Mouse (Mus musculus): ENCODE results near the gene Tecpr2. TPM values are rescaled to one million over a fixed set of nuclear protein-coding genes. Genes with fewer than 3 reads are reported as not detected.
A peak's percentile ranks its signal among the peaks of the same experiment; 100 is the strongest.

The Tecpr2 gene
- 4.0 and 4.3 TPM in 2 replicates for polyA plus RNA-seq (2012; ENCODE audit: insufficient read depth, low replicate concordance)

DNA sequence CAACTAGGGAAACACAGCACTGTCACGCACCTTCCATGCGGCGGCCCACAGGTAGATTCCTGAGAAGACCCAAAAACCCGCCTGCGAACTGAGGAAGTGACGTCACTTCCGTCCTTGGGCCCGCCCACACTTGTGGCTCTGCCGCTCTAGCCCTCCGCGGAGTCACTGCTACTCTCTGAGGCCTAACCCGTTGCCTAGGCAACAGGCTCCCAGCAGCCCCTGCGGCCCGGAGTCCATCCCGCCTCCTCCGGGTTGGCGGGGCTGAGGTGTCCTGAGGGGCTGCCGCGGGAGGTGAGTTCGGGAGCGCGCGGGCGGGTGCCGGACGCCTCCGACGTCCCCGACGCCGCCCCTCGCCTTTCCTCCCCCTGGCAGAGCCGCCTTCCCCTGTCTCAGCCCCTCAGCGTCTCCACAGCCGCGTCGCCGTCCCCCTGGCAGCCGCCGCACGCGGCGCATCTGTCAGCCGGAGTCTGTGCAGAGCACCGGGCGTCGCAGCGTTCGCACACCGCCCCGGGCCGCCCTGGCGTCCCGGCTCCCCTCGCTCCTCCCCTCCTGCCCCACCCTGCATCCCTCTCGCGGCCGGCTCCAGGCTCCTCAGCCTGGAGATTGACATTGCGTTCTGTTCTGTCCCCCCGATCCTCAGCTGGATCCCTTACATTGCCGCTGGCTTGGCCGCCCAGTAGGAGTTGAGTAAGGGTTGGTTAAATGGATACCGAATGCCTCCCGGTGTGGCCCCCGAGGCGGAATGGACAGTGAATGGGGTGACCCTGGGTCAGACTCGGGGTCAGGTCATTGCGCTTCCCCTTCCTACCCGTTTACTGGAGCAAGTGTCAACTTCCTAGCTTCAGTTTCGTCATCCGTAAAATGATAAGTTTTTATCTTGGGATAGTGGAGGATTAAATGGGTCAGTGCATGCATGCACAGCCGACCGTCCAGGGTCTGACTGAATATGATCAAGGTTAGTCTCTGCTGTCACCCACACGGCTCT lies at the start of gene Tecpr2, which contains the start of gene Cinp:
Tecpr2 (plus strand) TSS at position 229 of the 985 bp plus-strand sequence.
Cinp (minus strand) TSS at position 110 of the 985 bp plus-strand sequence.
- Histone ChIP-seq H3K36me3 (replicated peaks; ENCODE audit: low read length) (peaks cover 55% of the 10 kb centered on the region), H3K4me1 (peaks cover 81% of the 10 kb centered on the region), H3K9me3 (no peaks in the 10 kb centered on the region), H3K4me3 (replicated peaks) (peak within 1 kb of the TSS; percentile 100), H3K27me3 (replicated peaks) (no peaks in the 10 kb centered on the region)
- TF ChIP-seq GATA1 (IDR thresholded peaks at IDR 0.05; ENCODE audit: borderline replicate concordance, low read length): no peak
- TF ChIP-seq FLI1 (IDR thresholded peaks at IDR 0.05; ENCODE audit: low read length): peak; percentile 60; the same call in 1 of the 2 replicates

DNA sequence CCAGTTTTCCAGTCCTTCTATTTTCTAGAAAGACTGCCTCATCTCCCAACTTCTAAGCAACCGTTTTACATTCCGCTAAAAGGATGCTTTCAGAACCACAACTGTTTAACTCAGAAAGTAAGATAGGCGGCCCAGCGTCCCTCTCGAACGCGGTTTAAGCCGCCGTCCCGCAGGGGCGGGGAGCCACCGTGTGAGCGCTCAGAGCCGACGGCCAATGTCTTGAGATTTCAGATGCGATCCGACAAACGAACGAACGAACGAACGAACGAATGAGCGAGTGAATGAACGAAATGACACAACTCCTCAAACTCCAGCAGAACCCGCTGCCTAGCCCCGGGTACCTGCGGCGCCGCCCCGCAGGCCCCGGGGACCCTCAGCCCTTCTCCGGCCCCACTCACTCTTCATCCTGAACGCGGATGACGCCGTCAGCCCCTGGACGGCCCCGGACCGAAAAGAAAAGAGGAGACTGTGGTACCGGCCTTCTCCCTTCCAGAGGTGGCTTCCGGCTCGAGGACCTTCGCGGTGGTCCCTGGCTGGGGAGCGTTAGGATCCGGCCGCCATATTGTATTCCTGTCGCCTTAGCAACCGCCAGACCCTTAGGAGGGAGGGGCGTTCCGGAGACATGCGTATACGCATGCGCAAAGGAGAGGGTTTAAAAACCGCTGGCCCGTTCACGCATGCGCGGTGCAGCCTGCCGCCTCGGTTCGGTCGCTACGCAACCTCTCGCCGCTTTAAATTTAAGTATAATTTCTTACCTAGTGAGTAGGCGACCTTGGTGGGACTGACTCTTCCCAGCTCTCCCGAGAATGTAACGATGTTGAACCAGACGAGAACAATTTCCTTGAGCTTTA lies 48.5 kb upstream of the Tecpr2 start, which contains the start of gene Mok:
Mok (minus strand) TSS at position 592 of the 851 bp plus-strand sequence.
- Histone ChIP-seq H3K27me3 (replicated peaks) (peaks cover 5% of the 10 kb centered on the region), H3K4me1 (peaks cover 65% of the 10 kb centered on the region), H3K9me3 (no peaks in the 10 kb centered on the region), H3K36me3 (replicated peaks; ENCODE audit: low read length) (no peaks in the 10 kb centered on the region), H3K4me3 (replicated peaks) (peak within 1 kb of the TSS; percentile 95)
- TF ChIP-seq GATA1 (IDR thresholded peaks at IDR 0.05; ENCODE audit: borderline replicate concordance, low read length) (no peak), FLI1 (IDR thresholded peaks at IDR 0.05; ENCODE audit: low read length) (no peak)

DNA sequence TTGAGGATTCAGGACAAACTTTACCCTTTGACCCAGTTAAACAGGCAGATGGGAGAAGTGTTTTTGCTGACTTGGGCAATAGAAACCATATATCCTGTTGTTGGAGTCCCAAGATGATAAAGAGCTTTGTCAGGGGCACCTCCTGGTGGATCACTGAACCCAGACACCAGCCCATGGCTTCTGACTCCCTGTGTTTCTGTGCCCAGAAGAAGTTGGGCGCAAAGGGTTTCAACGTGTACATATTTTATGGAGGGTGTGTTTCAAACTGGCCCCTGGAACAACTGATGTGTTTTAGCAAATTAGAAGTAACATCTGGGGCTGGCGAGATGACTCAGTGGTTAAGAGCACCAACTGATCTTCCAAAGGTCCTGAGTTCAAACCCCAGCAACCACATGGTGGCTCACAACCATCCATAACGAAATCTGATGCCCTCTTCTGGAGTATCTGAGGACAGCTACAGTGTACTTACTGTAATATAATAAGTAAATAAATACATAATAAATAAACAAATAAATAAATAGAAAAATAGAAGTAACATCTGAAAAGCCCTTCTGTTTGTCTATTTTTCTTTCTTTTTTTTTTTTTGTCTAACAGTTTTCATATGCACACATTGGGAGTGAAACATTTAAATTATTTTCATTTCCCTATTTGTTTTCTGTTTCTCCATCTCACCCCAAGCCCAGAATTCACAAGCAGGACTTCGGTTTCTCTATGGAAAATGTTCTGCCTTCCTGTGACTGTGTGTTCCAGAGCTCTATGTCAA lies 47.2 kb upstream of the Tecpr2 start:
- TF ChIP-seq FLI1 (IDR thresholded peaks at IDR 0.05; ENCODE audit: low read length): no peak
- no peak for TF ChIP-seq GATA1 (IDR thresholded peaks at IDR 0.05; ENCODE audit: borderline replicate concordance, low read length)
- peaks cover 5% of the 10 kb centered on the region for H3K27me3 ChIP-seq (replicated peaks)
- H3K4me1 ChIP-seq: peaks cover 66% of the 10 kb centered on the region
- no peaks in the 10 kb centered on the region for H3K36me3 ChIP-seq (replicated peaks; ENCODE audit: low read length)
- peak overlapping the region; percentile 95 for H3K4me3 ChIP-seq (replicated peaks)
- H3K9me3 ChIP-seq: no peaks in the 10 kb centered on the region

DNA sequence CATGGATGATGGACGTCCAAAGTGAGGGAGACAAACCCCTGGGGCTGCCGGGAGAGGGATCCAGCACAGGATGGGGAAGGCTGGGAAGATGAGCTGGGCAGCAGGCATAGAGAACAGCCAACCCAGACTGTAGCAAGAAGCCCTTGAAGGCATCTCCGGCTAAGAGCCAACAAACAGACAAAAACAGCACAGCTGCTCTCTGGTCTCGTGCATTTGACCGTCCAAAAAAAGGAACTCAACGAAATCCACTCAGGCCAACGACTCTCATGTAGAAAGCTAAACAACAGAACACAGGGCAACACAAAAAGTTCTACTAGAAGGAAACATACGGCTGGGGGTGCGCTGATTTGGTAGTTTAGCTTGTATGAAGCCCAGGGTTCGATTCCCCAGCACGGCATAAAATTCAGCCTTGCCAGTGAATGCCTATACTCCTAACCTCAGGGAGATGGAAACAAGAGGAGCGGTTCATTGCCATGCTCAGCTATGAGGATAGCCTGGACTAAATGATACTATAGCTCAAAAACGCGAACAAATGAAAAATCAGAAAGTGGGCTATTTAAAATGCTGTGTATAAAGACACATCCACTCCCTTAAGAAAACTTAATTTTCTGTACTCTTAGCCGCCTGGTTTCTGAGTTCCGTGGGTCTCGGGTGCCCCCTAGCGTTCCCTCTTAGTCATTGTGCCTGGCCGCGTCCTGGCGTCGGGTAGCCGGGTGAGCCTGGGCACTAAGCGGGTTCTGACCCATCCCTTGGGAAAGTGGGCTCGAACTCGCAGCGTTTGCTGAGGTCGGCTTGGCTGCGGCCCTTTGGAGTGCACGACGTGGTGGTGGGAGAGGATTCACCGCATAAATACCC lies 45.6 kb upstream of the Tecpr2 start:
- H3K4me1 ChIP-seq: peaks cover 59% of the 10 kb centered on the region
- H3K9me3 ChIP-seq: no peaks in the 10 kb centered on the region
- peak overlapping the region; percentile 96 for H3K4me3 ChIP-seq (replicated peaks)
- no peak for TF ChIP-seq GATA1 (IDR thresholded peaks at IDR 0.05; ENCODE audit: borderline replicate concordance, low read length)
- TF ChIP-seq FLI1 (IDR thresholded peaks at IDR 0.05; ENCODE audit: low read length): no peak
- H3K27me3 ChIP-seq (replicated peaks): peaks cover 5% of the 10 kb centered on the region
- no peaks in the 10 kb centered on the region for H3K36me3 ChIP-seq (replicated peaks; ENCODE audit: low read length)

DNA sequence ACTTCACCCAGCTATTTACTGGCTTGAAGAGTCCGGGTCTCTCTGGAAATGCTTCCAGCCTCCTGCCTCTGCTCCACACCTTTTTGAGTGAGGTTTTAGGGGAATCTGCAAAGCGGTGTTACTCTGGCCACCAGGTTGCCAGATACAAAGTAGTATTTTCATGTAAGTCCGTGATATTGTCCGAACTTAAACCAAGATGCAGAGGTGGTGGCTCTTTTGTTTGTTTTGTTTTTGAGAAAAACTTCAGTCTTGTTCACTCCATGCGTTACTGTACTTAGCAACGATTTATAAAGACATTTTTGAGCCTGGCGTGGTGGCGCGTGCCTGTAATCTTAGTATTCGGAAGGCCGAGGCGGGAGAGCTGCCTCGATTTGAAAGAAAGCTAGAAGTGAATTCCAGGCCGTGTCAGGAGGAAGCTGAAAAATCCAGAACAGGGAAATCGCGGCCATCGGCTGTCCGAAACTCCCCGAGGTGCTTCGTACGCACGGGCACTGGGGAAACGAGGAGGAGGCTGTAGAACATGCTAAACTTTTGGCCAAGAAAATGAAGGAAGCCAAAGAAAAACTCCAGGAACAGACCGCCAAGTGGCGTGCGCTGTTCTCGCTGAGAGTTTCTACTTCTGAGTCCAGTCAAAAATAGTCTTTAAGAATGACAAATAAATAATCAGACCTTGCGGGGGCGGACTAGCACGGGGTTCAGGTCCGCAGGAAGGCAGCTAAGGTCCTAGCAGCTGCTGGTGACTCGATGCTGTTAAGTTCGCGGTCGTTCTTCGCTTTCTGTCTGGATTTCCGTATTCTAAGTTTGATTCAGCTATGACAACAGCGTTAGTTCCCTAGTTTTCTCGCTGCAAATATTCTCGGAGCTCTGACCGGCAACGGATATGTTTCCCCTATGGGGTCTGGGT lies 44.6 kb upstream of the Tecpr2 start:
- no peak for TF ChIP-seq FLI1 (IDR thresholded peaks at IDR 0.05; ENCODE audit: low read length)
- Histone ChIP-seq H3K9me3 (no peaks in the 10 kb centered on the region), H3K4me1 (peaks cover 65% of the 10 kb centered on the region), H3K36me3 (replicated peaks; ENCODE audit: low read length) (no peaks in the 10 kb centered on the region), H3K4me3 (replicated peaks) (peak overlapping the region; percentile 96), H3K27me3 (replicated peaks) (no peaks in the 10 kb centered on the region)

DNA sequence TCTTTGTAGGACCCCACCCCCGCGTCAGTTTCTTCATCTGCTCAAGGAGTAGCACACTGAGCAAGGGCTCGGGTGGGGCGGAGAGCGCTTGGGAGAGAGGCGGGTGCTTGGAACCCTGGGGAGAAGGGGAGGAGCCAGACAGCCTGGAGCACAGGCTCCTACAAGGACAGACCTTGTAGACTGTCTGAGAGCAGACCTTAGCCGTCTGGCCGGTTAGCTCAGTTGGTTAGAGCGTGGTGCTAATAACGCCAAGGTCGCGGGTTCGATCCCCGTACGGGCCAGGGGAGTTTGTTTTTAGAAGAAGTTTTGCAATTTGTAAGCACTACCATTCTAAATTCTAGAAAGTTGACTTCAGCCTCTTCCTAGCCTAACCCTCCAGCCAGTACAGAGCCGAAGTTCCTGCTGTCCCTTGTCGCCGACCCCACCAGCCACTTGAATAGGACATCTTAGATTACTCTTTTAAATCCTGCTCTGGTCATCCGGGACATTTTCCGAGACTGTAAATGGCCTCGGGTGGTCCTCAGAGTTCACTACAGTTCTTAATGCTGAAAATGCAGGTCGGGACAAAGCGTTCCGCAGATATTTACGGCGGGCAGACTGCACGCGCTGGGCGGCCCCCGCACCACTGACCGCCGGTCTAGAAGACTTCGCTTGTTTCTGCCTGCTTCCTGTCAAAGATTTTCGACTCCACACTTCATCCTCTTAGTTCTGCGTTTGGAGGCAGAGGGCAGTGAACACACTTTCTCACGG lies 43.8 kb upstream of the Tecpr2 start:
- peak overlapping the region; percentile 96 for H3K4me3 ChIP-seq (replicated peaks)
- TF ChIP-seq GATA1 (IDR thresholded peaks at IDR 0.05; ENCODE audit: borderline replicate concordance, low read length): no peak
- no peak for TF ChIP-seq FLI1 (IDR thresholded peaks at IDR 0.05; ENCODE audit: low read length)
- H3K27me3 ChIP-seq (replicated peaks): no peaks in the 10 kb centered on the region
- H3K4me1 ChIP-seq: peaks cover 62% of the 10 kb centered on the region
- no peaks in the 10 kb centered on the region for H3K9me3 ChIP-seq
- H3K36me3 ChIP-seq (replicated peaks; ENCODE audit: low read length): no peaks in the 10 kb centered on the region

DNA sequence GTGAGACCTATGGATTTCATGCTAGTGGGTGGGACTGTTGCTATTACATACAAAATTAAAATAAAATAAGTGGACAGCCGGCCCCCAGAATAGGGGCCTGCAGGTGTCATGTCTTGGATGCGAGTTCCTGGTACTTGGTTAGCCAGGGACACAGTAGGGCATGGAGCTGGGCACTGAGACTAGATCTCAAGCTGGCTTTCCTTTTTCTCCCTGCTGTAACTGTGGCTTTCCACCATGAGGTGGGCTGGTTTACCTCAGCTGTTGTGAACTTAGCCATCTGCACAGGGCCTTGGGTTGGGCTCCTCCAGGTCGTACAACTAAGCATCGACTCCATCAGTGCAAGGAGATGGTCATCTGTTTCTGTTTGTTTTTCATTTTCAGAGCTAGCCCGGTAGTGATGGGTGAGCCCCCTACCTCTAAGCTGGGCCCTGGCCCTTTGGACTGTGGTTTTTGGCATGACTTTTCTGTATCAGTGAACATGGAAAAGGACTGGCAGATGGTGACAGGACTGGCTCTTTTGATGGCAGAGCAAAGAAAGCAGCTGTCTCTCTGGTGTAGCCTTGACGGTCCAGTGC lies 42.8 kb upstream of the Tecpr2 start:
- no peaks in the 10 kb centered on the region for H3K27me3 ChIP-seq (replicated peaks)
- H3K4me1 ChIP-seq: peaks cover 65% of the 10 kb centered on the region
- no peaks in the 10 kb centered on the region for H3K36me3 ChIP-seq (replicated peaks; ENCODE audit: low read length)
- peak overlapping the region; percentile 96 for H3K4me3 ChIP-seq (replicated peaks)
- TF ChIP-seq FLI1 (IDR thresholded peaks at IDR 0.05; ENCODE audit: low read length) (no peak), GATA1 (IDR thresholded peaks at IDR 0.05; ENCODE audit: borderline replicate concordance, low read length) (no peak)
- no peaks in the 10 kb centered on the region for H3K9me3 ChIP-seq

Measured in megakaryocyte, embryonic 14.5 days (primary cell).